Mouse (Mus musculus) kidney, adult 2 months (tissue): ENCODE results near the gene Tmem119.

Experiments
- CTCF ChIP-seq: fragments of 200-500 bp; conservative IDR thresholded peaks from 2 replicates; pipeline ENCODE4 v1.5.1; 2011; ENCODE audit warnings: low read depth, mild to moderate bottlenecking, control low read depth, low read length, moderate library complexity, mixed read lengths; ENCODE audit not compliant: insufficient read depth, insufficient read length
- POLR2A ChIP-seq: fragments of 200-500 bp; IDR thresholded peaks from one replicate; pipeline ENCODE4 v1.6.1; 2011; ENCODE audit warnings: low read depth, low read length, control low read depth

- TF ChIP-seq POLR2A (no peak), CTCF (no peak)
Observed at GRCm38 (mm10) chr5:113788645-113789044, 11.7 kb downstream of the Tmem119 start.
